Mouse (Mus musculus) E14TG2a.4 (cell line): ENCODE results near the gene Nsun7.

Experiments
- CTCF ChIP-seq: conservative IDR thresholded peaks from 2 replicates; pipeline ENCODE4 v1.5.1; 2014; ENCODE audit warnings: low read length
- NANOG ChIP-seq: IDR thresholded peaks from 2 replicates; pipeline ENCODE4 v1.6.1; 2014; ENCODE audit warnings: borderline replicate concordance, low read length, mixed read lengths
- POU5F1 ChIP-seq: IDR thresholded peaks from 2 replicates; pipeline ENCODE4 v1.6.1; 2014; ENCODE audit warnings: low read length, borderline replicate concordance

DNA sequence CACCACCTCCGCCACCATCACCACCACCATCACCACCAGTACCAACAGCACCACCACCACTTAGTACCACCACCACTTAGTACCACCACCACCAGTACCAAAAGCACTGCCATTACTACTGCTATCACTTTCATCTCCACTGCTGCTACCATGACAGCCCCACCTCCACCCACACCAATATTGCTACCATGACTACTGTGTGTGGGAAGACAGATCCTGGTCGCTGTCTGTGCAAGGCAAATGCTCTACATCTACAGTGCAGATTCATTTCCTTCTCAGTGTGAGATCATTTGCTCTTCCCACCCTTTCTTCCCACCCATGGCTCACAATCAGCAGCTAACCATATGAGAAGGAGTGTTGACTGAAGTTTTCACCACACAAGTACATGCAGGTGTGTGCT, 43.2 kb downstream of the Nsun7 start:
- no peak for TF ChIP-seq CTCF
- TF ChIP-seq POU5F1, result no peak
- TF ChIP-seq NANOG, result no peak
